Mouse (Mus musculus): Measurements from ENCODE around the gene Ptprm. TPM values are rescaled to one million over a fixed set of nuclear protein-coding genes. Genes with fewer than 3 reads are reported as not detected.

The Ptprm gene
- polyA plus RNA-seq, 1 experiment from 2014 or later: 19.9 TPM

GRCm38 (mm10) chr17:66699896-66700295, 654.4 kb downstream of the Ptprm start:
- no peaks in the 10 kb centered on the region for H3K36me3 ChIP-seq (ENCODE audit: control insufficient read depth, insufficient read depth, low read length)
- no peak overlapping the region for H3K4me3 ChIP-seq (ENCODE audit: low read length)
- H3K9ac ChIP-seq (ENCODE audit: low read depth, low read length): no peak overlapping the region
- no peaks in the 10 kb centered on the region for H3K9me3 ChIP-seq (ENCODE audit: control insufficient read depth, low read length)
- H3K27me3 ChIP-seq (replicated peaks; ENCODE audit: control insufficient read depth, insufficient read depth, low read length): no peaks in the 10 kb centered on the region
- 89% methylated on average over 5 of the region's 5 CpGs for WGBS
- no peak overlapping the region for H3K4me2 ChIP-seq (ENCODE audit: low read length)
- ATAC-seq: no peak
- peaks cover 2% of the 10 kb centered on the region; the same call in 1 of the 2 replicates for H3K4me1 ChIP-seq (ENCODE audit: control insufficient read depth, insufficient read depth, low read depth, low read length)
- no peak overlapping the region for H3K27ac ChIP-seq (ENCODE audit: low read depth, low read length)

GRCm38 (mm10) chr17:66697650-66698049, 656.6 kb downstream of the Ptprm start:
- Histone ChIP-seq H3K4me2 (ENCODE audit: low read length) (no peak overlapping the region), H3K9me3 (ENCODE audit: control insufficient read depth, low read length) (no peaks in the 10 kb centered on the region), H3K36me3 (ENCODE audit: control insufficient read depth, insufficient read depth, low read length) (no peaks in the 10 kb centered on the region), H3K4me3 (ENCODE audit: low read length) (no peak overlapping the region), H3K4me1 (ENCODE audit: control insufficient read depth, insufficient read depth, low read depth, low read length) (peaks cover 10% of the 10 kb centered on the region), H3K27ac (ENCODE audit: low read depth, low read length) (no peak overlapping the region), H3K27me3 (replicated peaks; ENCODE audit: control insufficient read depth, insufficient read depth, low read length) (no peaks in the 10 kb centered on the region), H3K9ac (ENCODE audit: low read depth, low read length) (no peak overlapping the region)
- no peak for ATAC-seq
- WGBS: 89% methylated on average over 12 of the region's 12 CpGs

GRCm38 (mm10) chr17:66696531-66697172, 657.6 kb downstream of the Ptprm start:
- no peaks in the 10 kb centered on the region for H3K27me3 ChIP-seq (replicated peaks; ENCODE audit: control insufficient read depth, insufficient read depth, low read length)
- H3K9ac ChIP-seq (ENCODE audit: low read depth, low read length): no peak overlapping the region
- no peaks in the 10 kb centered on the region for H3K9me3 ChIP-seq (ENCODE audit: control insufficient read depth, low read length)
- no peak for ATAC-seq
- peaks cover 8% of the 10 kb centered on the region for H3K4me1 ChIP-seq (ENCODE audit: control insufficient read depth, insufficient read depth, low read depth, low read length)
- H3K4me3 ChIP-seq (ENCODE audit: low read length): no peak overlapping the region
- H3K36me3 ChIP-seq (ENCODE audit: control insufficient read depth, insufficient read depth, low read length): no peaks in the 10 kb centered on the region
- H3K4me2 ChIP-seq (ENCODE audit: low read length): no peak overlapping the region
- 45% methylated on average over 10 of the region's 10 CpGs for WGBS
- no peak overlapping the region for H3K27ac ChIP-seq (ENCODE audit: low read depth, low read length)

- Histone ChIP-seq H3K4me3 (ENCODE audit: low read length) (no peak overlapping the region), H3K9ac (ENCODE audit: low read depth, low read length) (no peak overlapping the region), H3K4me2 (ENCODE audit: low read length) (no peak overlapping the region), H3K36me3 (ENCODE audit: control insufficient read depth, insufficient read depth, low read length) (no peaks in the 10 kb centered on the region), H3K9me3 (ENCODE audit: control insufficient read depth, low read length) (no peaks in the 10 kb centered on the region), H3K27ac (ENCODE audit: low read depth, low read length) (no peak overlapping the region), H3K27me3 (replicated peaks; ENCODE audit: control insufficient read depth, insufficient read depth, low read length) (no peaks in the 10 kb centered on the region), H3K4me1 (ENCODE audit: control insufficient read depth, insufficient read depth, low read depth, low read length) (peaks cover 8% of the 10 kb centered on the region)
- ATAC-seq: no peak
- 75% methylated on average over 4 of the region's 4 CpGs for WGBS
Measured at GRCm38 (mm10) chr17:66694326-66694725, 659.9 kb downstream of the Ptprm start.

- Histone ChIP-seq H3K4me2 (ENCODE audit: low read length) (peak overlapping the region; percentile 14), H3K9ac (ENCODE audit: low read depth, low read length) (peak overlapping the region; percentile 22; the same call in 1 of the 2 replicates), H3K27me3 (replicated peaks; ENCODE audit: control insufficient read depth, insufficient read depth, low read length) (no peaks in the 10 kb centered on the region), H3K36me3 (ENCODE audit: control insufficient read depth, insufficient read depth, low read length) (no peaks in the 10 kb centered on the region), H3K27ac (ENCODE audit: low read depth, low read length) (peak overlapping the region; percentile 71), H3K9me3 (ENCODE audit: control insufficient read depth, low read length) (no peaks in the 10 kb centered on the region), H3K4me3 (ENCODE audit: low read length) (no peak overlapping the region), H3K4me1 (ENCODE audit: control insufficient read depth, insufficient read depth, low read depth, low read length) (peaks cover 8% of the 10 kb centered on the region)
- peak; percentile 71 for ATAC-seq
- 31% methylated on average over 21 of the region's 21 CpGs for WGBS
Measured at GRCm38 (mm10) chr17:66693676-66694304, 660.5 kb downstream of the Ptprm start.

- ATAC-seq: 0 out of 2 replicates have a peak, but pooled peaks have one; percentile 42
- H3K4me2 ChIP-seq (ENCODE audit: low read length): peak overlapping the region; percentile 14
Measured at GRCm38 (mm10) chr17:66692941-66693675, 661.1 kb downstream of the Ptprm start.

GRCm38 (mm10) chr17:66688179-66688578, 666.1 kb downstream of the Ptprm start:
- Histone ChIP-seq H3K9me3 (ENCODE audit: control insufficient read depth, low read length) (no peaks in the 10 kb centered on the region), H3K9ac (ENCODE audit: low read depth, low read length) (no peak overlapping the region), H3K4me2 (ENCODE audit: low read length) (no peak overlapping the region), H3K4me3 (ENCODE audit: low read length) (no peak overlapping the region), H3K27me3 (replicated peaks; ENCODE audit: control insufficient read depth, insufficient read depth, low read length) (no peaks in the 10 kb centered on the region), H3K36me3 (ENCODE audit: control insufficient read depth, insufficient read depth, low read length) (peaks cover 4% of the 10 kb centered on the region; the same call in 1 of the 2 replicates), H3K27ac (ENCODE audit: low read depth, low read length) (no peak overlapping the region), H3K4me1 (ENCODE audit: control insufficient read depth, insufficient read depth, low read depth, low read length) (peaks cover 12% of the 10 kb centered on the region)
- ATAC-seq: no peak
- 82% methylated on average over 9 of the region's 9 CpGs for WGBS

More at GRCm38 (mm10) chr17:66692941-66693675, 661.1 kb downstream of the Ptprm start:
- Histone ChIP-seq H3K9me3 (ENCODE audit: control insufficient read depth, low read length) (no peaks in the 10 kb centered on the region), H3K27ac (ENCODE audit: low read depth, low read length) (no peak overlapping the region), H3K36me3 (ENCODE audit: control insufficient read depth, insufficient read depth, low read length) (peaks cover 1% of the 10 kb centered on the region; the same call in 1 of the 2 replicates), H3K9ac (ENCODE audit: low read depth, low read length) (peak overlapping the region; percentile 22; the same call in 1 of the 2 replicates), H3K27me3 (replicated peaks; ENCODE audit: control insufficient read depth, insufficient read depth, low read length) (no peaks in the 10 kb centered on the region), H3K4me3 (ENCODE audit: low read length) (no peak overlapping the region), H3K4me1 (ENCODE audit: control insufficient read depth, insufficient read depth, low read depth, low read length) (peaks cover 8% of the 10 kb centered on the region)
- 77% methylated on average over 16 of the region's 16 CpGs for WGBS

GRCm38 (mm10) chr17:66687543-66687942, 666.7 kb downstream of the Ptprm start:
- peak overlapping the region; percentile 42 for H3K27ac ChIP-seq (ENCODE audit: low read depth, low read length)
- peaks cover 4% of the 10 kb centered on the region; the same call in 1 of the 2 replicates for H3K36me3 ChIP-seq (ENCODE audit: control insufficient read depth, insufficient read depth, low read length)
- no peak overlapping the region for H3K4me2 ChIP-seq (ENCODE audit: low read length)
- no peaks in the 10 kb centered on the region for H3K27me3 ChIP-seq (replicated peaks; ENCODE audit: control insufficient read depth, insufficient read depth, low read length)
- H3K9ac ChIP-seq (ENCODE audit: low read depth, low read length): no peak overlapping the region
- H3K9me3 ChIP-seq (ENCODE audit: control insufficient read depth, low read length): no peaks in the 10 kb centered on the region
- no peak overlapping the region for H3K4me3 ChIP-seq (ENCODE audit: low read length)
- 62% methylated on average over 4 of the region's 4 CpGs for WGBS
- 0 out of 2 replicates have a peak, but pooled peaks have one; percentile 35 for ATAC-seq
- H3K4me1 ChIP-seq (ENCODE audit: control insufficient read depth, insufficient read depth, low read depth, low read length): peaks cover 10% of the 10 kb centered on the region

Measured in hindbrain, embryonic 16.5 days (tissue).